Mouse (Mus musculus): ENCODE results near the gene Pet100. TPM values are rescaled to one million over a fixed set of nuclear protein-coding genes. Genes with fewer than 3 reads are reported as not detected.
"Not testable (repeated sequence)": the region's sequence is repeated elsewhere in the genome, so short reads cannot be mapped to it uniquely, and the experiment has no call there.

Gene Pet100
- 10 to 100 TPM; 80.9 to 84.3 TPM for total RNA-seq (2021)
- long read RNA-seq, transcript Pet100-201 (4 exons, 1,193 nt) = major isoform, 32 of 41 reads
- long read RNA-seq, partial matches to known transcripts = 4 of 41 reads
- long read RNA-seq, other reads (novel, unspliced or antisense) = 2 of 41 reads

GRCm38 (mm10) chr8:3621199-3621970, at the start of gene Pet100, which contains the start of gene Xab2:
TSS of gene Pet100 (plus strand) at chr8:3621548.
TSS of gene Xab2 (minus strand) at chr8:3621316.
- DNase-seq (ENCODE audit: low spot score in 2 of 2) = peak; percentile 98 to 100

- DNase-seq (ENCODE audit: low spot score in 2 of 2) = no peak
Observed at GRCm38 (mm10) chr8:3574546-3574945, 46.8 kb upstream of the Pet100 start.

GRCm38 (mm10) chr8:3576211-3576960, 45.0 kb upstream of the Pet100 start:
- DNase-seq (ENCODE audit: low spot score in 2 of 2) = no peak

GRCm38 (mm10) chr8:3579390-3580364, 41.7 kb upstream of the Pet100 start:
- DNase-seq (ENCODE audit: low spot score in 2 of 2) = no peak

GRCm38 (mm10) chr8:3581961-3582360, 39.4 kb upstream of the Pet100 start:
- DNase-seq (ENCODE audit: low spot score in 2 of 2) = not testable (repeated sequence)

GRCm38 (mm10) chr8:3586452-3586851, 34.9 kb upstream of the Pet100 start:
- no peak for DNase-seq (ENCODE audit: low spot score in 2 of 2)

- no peak for DNase-seq (ENCODE audit: low spot score in 2 of 2)
Observed at GRCm38 (mm10) chr8:3586993-3587390, 34.4 kb upstream of the Pet100 start, which contains the start of gene Camsap3. TSS of gene Camsap3 (plus strand) at chr8:3587293.

- DNase-seq (ENCODE audit: low spot score in 2 of 2) = peak; percentile 53 to 70
Observed at GRCm38 (mm10) chr8:3587391-3588257, 33.7 kb upstream of the Pet100 start.

GRCm38 (mm10) chr8:3588258-3588633, 33.1 kb upstream of the Pet100 start:
- no peak for DNase-seq (ENCODE audit: low spot score in 2 of 2)

GRCm38 (mm10) chr8:3593470-3593869, 27.9 kb upstream of the Pet100 start:
- no peak for DNase-seq (ENCODE audit: low spot score in 2 of 2)

GRCm38 (mm10) chr8:3594466-3594865, 26.9 kb upstream of the Pet100 start:
- DNase-seq (ENCODE audit: low spot score in 2 of 2) = no peak

- no peak for DNase-seq (ENCODE audit: low spot score in 2 of 2)
Observed at GRCm38 (mm10) chr8:3598054-3598453, 23.3 kb upstream of the Pet100 start.

- no peak for DNase-seq (ENCODE audit: low spot score in 2 of 2)
Observed at GRCm38 (mm10) chr8:3599219-3599618, 22.1 kb upstream of the Pet100 start.

GRCm38 (mm10) chr8:3600401-3600800, 20.9 kb upstream of the Pet100 start:
- no peak for DNase-seq (ENCODE audit: low spot score in 2 of 2)

- DNase-seq (ENCODE audit: low spot score in 2 of 2) = no peak
Observed at GRCm38 (mm10) chr8:3603439-3603838, 17.9 kb upstream of the Pet100 start.

GRCm38 (mm10) chr8:3606593-3606992, 14.8 kb upstream of the Pet100 start:
- DNase-seq (ENCODE audit: low spot score in 2 of 2) = no peak

GRCm38 (mm10) chr8:3607822-3608221, 13.5 kb upstream of the Pet100 start:
- DNase-seq (ENCODE audit: low spot score in 2 of 2) = peak in 1 of 2 experiments; percentile 73

GRCm38 (mm10) chr8:3609046-3609815, 12.1 kb upstream of the Pet100 start:
- DNase-seq (ENCODE audit: low spot score in 2 of 2) = peak in 1 of 2 experiments; percentile 47

- DNase-seq (ENCODE audit: low spot score in 2 of 2) = no peak
Observed at GRCm38 (mm10) chr8:3609816-3610150, 11.6 kb upstream of the Pet100 start.
